Mouse (Mus musculus) stomach, embryonic 16.5 days (tissue): ENCODE results near the gene Col6a1. TPM values are rescaled to one million over a fixed set of nuclear protein-coding genes. Genes with fewer than 3 reads are reported as not detected.
A peak's percentile ranks its signal among the peaks of the same experiment; 100 is the strongest.
"Not testable (repeated sequence)": the region's sequence is repeated elsewhere in the genome, so short reads cannot be mapped to it uniquely, and the experiment has no call there.

Source experiments
- ATAC-seq: fragments of 200-750 bp; cut with Nextera tagmentation; 2 replicates; pipeline ENCODE4 v1.8.0; 2017; ENCODE audit warnings: moderate number of reproducible peaks, moderate TSS enrichment; ENCODE audit not compliant: insufficient read depth, low FRiP score
- H3K27ac ChIP-seq: fragments of 300-500 bp; sonication (generic); 2 replicates; pipeline ENCODE4 v1.5.1; 2014; ENCODE audit warnings: low read length
- H3K27me3 ChIP-seq: fragments of 300-500 bp; sonication (generic); 2 replicates; pipeline ENCODE4 v1.6.1; 2014; ENCODE audit warnings: low read length, control low read depth, mixed read lengths; ENCODE audit not compliant: control insufficient read depth, insufficient read depth
- H3K36me3 ChIP-seq: fragments of 300-500 bp; sonication (generic); 2 replicates; pipeline ENCODE4 v1.6.1; 2014; ENCODE audit warnings: low read length; ENCODE audit not compliant: control insufficient read depth, insufficient read depth
- H3K4me1 ChIP-seq: fragments of 300-500 bp; sonication (generic); 2 replicates; pipeline ENCODE4 v1.6.1; 2014; ENCODE audit warnings: low read length, control low read depth, mixed read lengths; ENCODE audit not compliant: control insufficient read depth, insufficient read depth
- H3K4me2 ChIP-seq: fragments of 300-500 bp; sonication (generic); 2 replicates; pipeline ENCODE4 v1.6.1; 2014; ENCODE audit warnings: low read depth, low read length, mixed read lengths
- H3K4me3 ChIP-seq: fragments of 300-500 bp; sonication (generic); replicated peaks from 2 replicates; pipeline ENCODE4 v1.5.1; 2014; ENCODE audit warnings: mild to moderate bottlenecking, low read length
- H3K9ac ChIP-seq: fragments of 300-500 bp; sonication (generic); 2 replicates; pipeline ENCODE4 v1.6.1; 2014; ENCODE audit warnings: low read length
- H3K9me3 ChIP-seq: fragments of 300-500 bp; sonication (generic); replicated peaks from 2 replicates; pipeline ENCODE4 v1.6.1; 2016; ENCODE audit warnings: low read length, control low read depth; ENCODE audit not compliant: control insufficient read depth
- WGBS: fragments of 180-500 bp; shearing (Covaris S2); extraction: QIAGEN DNeasy Blood & Tissue Kit; methylation state at CpG from one replicate; pipeline ENCODE4 v1.1.7; 2014; 5-methylcytosine and 5-hydroxymethylcytosine counted together
- polyA plus RNA-seq: library from polyadenylated mRNA; unstranded; fragments of >200 nt; fragmentation: Nextera tagmentation; extraction: Ambion mirVana; gene quantifications from 2 replicates; pipeline ENCODE4 v1.2.1, GENCODE M21; 2015

The Col6a1 gene
- polyA plus RNA-seq, 1 experiment from 2014 or later: 433 TPM

GRCm38 (mm10) chr10:76753640-76754039, 27.7 kb upstream of the Col6a1 start:
- ATAC-seq: no peak
- 85% methylated on average over 3 of the region's 3 CpGs for WGBS

DNA sequence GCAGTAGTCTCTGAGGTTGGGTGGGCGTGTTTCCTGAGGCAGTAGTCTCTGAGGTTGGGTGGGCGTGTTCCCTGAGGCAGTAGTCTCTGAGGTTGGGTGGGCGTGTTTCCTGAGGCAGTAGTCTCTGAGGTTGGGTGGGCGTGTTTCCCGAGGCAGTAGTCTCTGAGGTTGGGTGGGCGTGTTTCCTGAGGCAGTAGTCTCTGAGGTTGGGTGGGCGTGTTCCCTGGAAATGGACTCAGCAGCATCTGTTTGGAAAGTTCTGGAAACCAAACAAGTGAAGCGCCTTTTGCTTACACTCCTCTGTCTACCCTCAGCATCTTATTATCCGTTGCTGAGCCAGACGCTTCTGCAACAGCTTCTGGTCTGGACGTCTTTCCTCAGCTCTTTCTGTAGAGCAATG, 18.3 kb upstream of the Col6a1 start:
- not testable (repeated sequence) for H3K4me1 ChIP-seq, H3K36me3 ChIP-seq, H3K4me3 ChIP-seq, H3K9me3 ChIP-seq, H3K27me3 ChIP-seq, H3K4me2 ChIP-seq, H3K9ac ChIP-seq, H3K27ac ChIP-seq, ATAC-seq
- WGBS: 40% methylated on average over 11 of the region's 11 CpGs

More at GRCm38 (mm10) chr10:76753640-76754039, 27.7 kb upstream of the Col6a1 start:
- Histone ChIP-seq H3K4me2 (no peak overlapping the region), H3K4me3 (no peak overlapping the region), H3K9ac (no peak overlapping the region), H3K27ac (no peak overlapping the region), H3K36me3 (no peaks in the 10 kb centered on the region), H3K9me3 (no peaks in the 10 kb centered on the region; the same call in 1 of the 2 replicates), H3K27me3 (no peaks in the 10 kb centered on the region), H3K4me1 (no peaks in the 10 kb centered on the region)

- Histone ChIP-seq H3K27ac (no peak overlapping the region), H3K36me3 (no peaks in the 10 kb centered on the region), H3K4me3 (no peak overlapping the region), H3K27me3 (no peaks in the 10 kb centered on the region), H3K9me3 (no peaks in the 10 kb centered on the region), H3K9ac (no peak overlapping the region), H3K4me1 (peaks cover 17% of the 10 kb centered on the region), H3K4me2 (no peak overlapping the region)
- no peak for ATAC-seq
- WGBS: 64% methylated on average over 8 of the region's 8 CpGs
These were observed 10.8 kb upstream of the Col6a1 start for GRCm38 (mm10) chr10:76736764-76737163.

GRCm38 (mm10) chr10:76734979-76735378, 9.0 kb upstream of the Col6a1 start:
- no peak for ATAC-seq
- Histone ChIP-seq H3K4me3 (no peak overlapping the region), H3K4me2 (no peak overlapping the region), H3K9ac (no peak overlapping the region), H3K9me3 (no peaks in the 10 kb centered on the region), H3K36me3 (no peaks in the 10 kb centered on the region), H3K27me3 (no peaks in the 10 kb centered on the region), H3K27ac (no peak overlapping the region), H3K4me1 (peaks cover 27% of the 10 kb centered on the region)
- WGBS: 4% methylated on average over 4 of the region's 4 CpGs

DNA sequence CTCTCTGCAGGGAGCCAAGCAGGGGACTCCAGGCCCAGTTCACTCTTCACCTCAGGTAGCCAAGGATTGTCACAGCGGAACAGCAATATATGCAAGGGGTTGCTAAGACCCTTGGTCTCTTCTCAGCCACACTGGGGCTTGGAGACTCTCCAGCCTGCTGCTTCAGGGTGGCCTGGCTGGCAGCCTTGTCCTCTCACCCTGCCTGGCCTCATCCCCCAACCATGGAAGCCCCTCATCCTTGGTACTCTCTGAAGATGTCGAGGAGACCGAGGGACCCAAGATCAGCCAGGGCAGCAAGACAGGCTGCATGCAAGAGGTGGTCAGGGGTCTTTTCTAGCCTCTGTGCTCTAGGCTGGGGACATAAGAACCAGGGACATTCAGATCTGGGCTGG, 7.7 kb upstream of the Col6a1 start:
- WGBS: 32% methylated on average over 3 of the region's 3 CpGs
- ATAC-seq: no peak
- H3K4me1 ChIP-seq: peaks cover 31% of the 10 kb centered on the region
- H3K9ac ChIP-seq: peak overlapping the region; percentile 64
- peak overlapping the region; percentile 91 for H3K27ac ChIP-seq
- H3K9me3 ChIP-seq: no peaks in the 10 kb centered on the region
- H3K36me3 ChIP-seq: no peaks in the 10 kb centered on the region
- 0 out of 2 replicates have a peak overlapping the region, but pooled peaks have one; percentile 7 for H3K4me3 ChIP-seq
- H3K27me3 ChIP-seq: no peaks in the 10 kb centered on the region
- H3K4me2 ChIP-seq: peak overlapping the region; percentile 39

DNA sequence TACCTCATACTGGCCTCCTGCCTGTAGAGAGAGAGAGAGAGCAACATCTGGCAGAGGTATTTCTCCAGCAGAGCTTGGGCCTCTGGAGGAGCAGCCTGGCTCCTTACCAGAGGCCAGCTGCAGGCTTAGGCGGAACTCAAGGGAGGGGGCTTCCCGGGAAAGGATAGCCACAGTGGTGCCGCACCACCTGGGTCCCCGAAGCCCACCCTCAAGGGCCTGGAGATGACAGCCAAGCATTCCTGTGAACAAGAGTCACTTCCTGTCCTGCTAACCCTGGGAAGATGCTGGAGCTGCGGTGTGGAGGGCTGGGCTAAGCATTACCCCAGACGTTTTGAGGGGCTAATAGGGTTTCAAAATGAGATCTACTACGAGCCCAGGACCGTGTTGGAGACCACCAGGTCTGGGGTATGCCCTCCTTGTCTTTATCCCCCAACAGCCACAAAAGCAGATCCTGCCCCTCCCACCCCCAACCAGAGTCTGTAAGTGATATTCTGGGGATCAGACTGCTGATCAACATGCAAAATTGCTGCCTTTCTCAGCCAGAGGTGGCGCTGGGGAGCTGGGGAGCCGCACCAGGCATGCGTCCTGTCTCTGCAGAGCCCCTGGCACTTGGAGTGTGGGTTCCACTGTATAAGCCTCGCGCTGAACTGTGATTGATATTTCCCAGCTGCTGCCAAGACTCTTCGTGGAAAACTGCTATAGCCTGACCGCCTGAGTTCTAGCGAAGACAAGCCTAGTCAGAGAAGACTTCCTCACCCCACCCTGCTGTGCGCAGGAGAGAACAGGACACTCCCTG, 7.1 kb upstream of the Col6a1 start:
- Histone ChIP-seq H3K4me3 (0 out of 2 replicates have a peak overlapping the region, but pooled peaks have one; percentile 7), H3K9me3 (no peaks in the 10 kb centered on the region), H3K27ac (peak overlapping the region; percentile 91), H3K4me1 (peaks cover 34% of the 10 kb centered on the region), H3K27me3 (no peaks in the 10 kb centered on the region), H3K36me3 (no peaks in the 10 kb centered on the region), H3K4me2 (peak overlapping the region; percentile 39), H3K9ac (peak overlapping the region; percentile 64)
- 6% methylated on average over 17 of the region's 17 CpGs for WGBS
- peak; percentile 87 for ATAC-seq

DNA sequence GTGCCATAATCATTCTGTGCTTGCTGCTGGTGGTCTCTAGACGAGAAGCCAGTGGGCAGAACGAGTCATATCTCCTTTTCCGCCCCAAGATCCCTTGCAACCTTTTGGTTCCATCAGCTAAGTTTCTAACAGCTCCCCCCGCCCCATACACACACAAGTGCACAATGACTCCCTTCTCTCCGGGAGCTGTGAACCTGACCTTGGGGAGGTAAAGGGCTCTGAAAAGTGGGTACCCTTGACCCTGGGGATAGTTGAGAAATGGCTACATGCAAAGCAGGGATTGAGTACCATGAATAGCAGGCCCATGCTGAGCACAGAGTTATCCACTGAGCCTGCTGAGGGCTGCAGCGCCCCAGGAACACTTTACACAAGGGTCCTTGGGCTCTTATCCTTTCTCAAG, 6.4 kb upstream of the Col6a1 start:
- no peak for ATAC-seq
- H3K27me3 ChIP-seq: no peaks in the 10 kb centered on the region
- no peaks in the 10 kb centered on the region for H3K9me3 ChIP-seq
- H3K4me2 ChIP-seq: peak overlapping the region; percentile 39
- H3K9ac ChIP-seq: peak overlapping the region; percentile 64
- no peaks in the 10 kb centered on the region for H3K36me3 ChIP-seq
- H3K27ac ChIP-seq: peak overlapping the region; percentile 91
- H3K4me1 ChIP-seq: peaks cover 35% of the 10 kb centered on the region
- 60% methylated on average over 6 of the region's 6 CpGs for WGBS
- no peak overlapping the region for H3K4me3 ChIP-seq

DNA sequence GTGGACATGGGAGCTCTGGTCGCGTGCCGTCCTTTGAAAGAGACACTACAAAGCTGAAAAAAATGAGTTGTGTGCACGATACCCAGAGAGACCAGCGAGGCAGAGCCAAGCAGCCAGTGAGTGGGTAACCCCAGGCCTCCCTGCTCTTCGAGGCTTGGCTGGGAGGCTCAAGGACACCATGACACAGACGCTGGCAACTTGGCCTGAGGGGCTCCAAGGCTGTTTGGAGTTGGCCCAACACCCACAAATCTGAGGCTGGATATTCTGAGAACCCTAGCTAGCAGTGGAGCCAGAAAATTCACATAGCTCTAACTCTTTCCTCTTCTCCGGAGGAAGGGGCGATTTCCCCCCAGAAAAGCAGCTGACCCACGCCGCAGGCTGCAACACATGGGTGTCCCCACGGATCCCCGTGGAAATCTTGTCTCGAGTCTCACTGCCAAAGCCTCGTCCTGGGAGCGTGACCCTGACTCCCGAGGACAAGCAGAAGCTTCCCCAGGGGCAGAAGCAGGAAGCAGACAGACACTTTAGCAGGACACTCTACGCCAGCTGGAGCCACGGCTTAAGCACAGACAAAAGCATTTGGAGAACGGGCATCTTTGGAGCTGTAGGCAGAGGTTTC, 5.8 kb upstream of the Col6a1 start:
- no peak for ATAC-seq
- 47% methylated on average over 20 of the region's 20 CpGs for WGBS
- Histone ChIP-seq H3K9me3 (no peaks in the 10 kb centered on the region), H3K9ac (peak overlapping the region; percentile 64), H3K4me3 (no peak overlapping the region), H3K4me1 (peaks cover 35% of the 10 kb centered on the region), H3K27ac (peak overlapping the region; percentile 91), H3K36me3 (no peaks in the 10 kb centered on the region), H3K27me3 (no peaks in the 10 kb centered on the region), H3K4me2 (0 out of 2 replicates have a peak overlapping the region, but pooled peaks have one; percentile 2)
